Mouse (Mus musculus): ENCODE measurements around the gene Samd1.
"Not testable (repeated sequence)": the region's sequence is repeated elsewhere in the genome, so short reads cannot be mapped to it uniquely, and the experiment has no call there.

Samd1 gene

GRCm38 (mm10) chr8:83989243-83989642 lies 8.2 kb upstream of the Samd1 start:
- no peak for DNase-seq

- no peak for DNase-seq
Measured at GRCm38 (mm10) chr8:83990170-83990569, 7.3 kb upstream of the Samd1 start.

- DNase-seq: no peak
Measured at GRCm38 (mm10) chr8:83992488-83992887, 5.0 kb upstream of the Samd1 start.

GRCm38 (mm10) chr8:83994030-83994429 lies 3.4 kb upstream of the Samd1 start:
- no peak for DNase-seq

GRCm38 (mm10) chr8:83995973-83996372 lies 1.5 kb upstream of the Samd1 start:
- DNase-seq: no peak

GRCm38 (mm10) chr8:83996567-83997505 lies 636 bp upstream of the Samd1 start:
- DNase-seq: peak; percentile 88

- DNase-seq: peak; percentile 64
Measured at GRCm38 (mm10) chr8:83998231-83999056, 972 bp downstream of the Samd1 start.

GRCm38 (mm10) chr8:83999057-83999705 lies 1.7 kb downstream of the Samd1 start:
- peak; percentile 36 for DNase-seq

GRCm38 (mm10) chr8:83999825-84000224 lies 2.4 kb downstream of the Samd1 start:
- DNase-seq: no peak

- DNase-seq: no peak
Measured at GRCm38 (mm10) chr8:84001281-84002000, 4.0 kb downstream of the Samd1 start, which contains the start of gene 1700067K01Rik. Gene 1700067K01Rik, plus strand, starts transcription at chr8:84001502.

GRCm38 (mm10) chr8:84002957-84003611 lies 5.6 kb downstream of the Samd1 start:
- DNase-seq: peak; percentile 70

GRCm38 (mm10) chr8:84003612-84004246 lies 6.3 kb downstream of the Samd1 start:
- no peak for DNase-seq

GRCm38 (mm10) chr8:84004533-84005201 lies 7.2 kb downstream of the Samd1 start:
- peak; percentile 96 for DNase-seq

GRCm38 (mm10) chr8:84005502-84005901 lies 8.0 kb downstream of the Samd1 start:
- not testable (repeated sequence) for DNase-seq

GRCm38 (mm10) chr8:84008362-84008761 lies 10.9 kb downstream of the Samd1 start:
- no peak for DNase-seq

- peak; percentile 87 for DNase-seq
Measured at GRCm38 (mm10) chr8:84009876-84010275, 12.4 kb downstream of the Samd1 start.

- peak; percentile 59 for DNase-seq
Measured at GRCm38 (mm10) chr8:84010625-84011611, 13.4 kb downstream of the Samd1 start.

GRCm38 (mm10) chr8:84011705-84012498 lies 14.4 kb downstream of the Samd1 start, which contains the start of gene 2210011C24Rik:
Gene 2210011C24Rik, minus strand, starts transcription at chr8:84012171.
- DNase-seq: peak; percentile 81
